Mouse (Mus musculus) urinary bladder, postnatal 4 days (tissue): Measurements from ENCODE around the gene Rfc4.
A peak's percentile ranks its signal among the peaks of the same experiment; 100 is the strongest.

Experiments
- DNase-seq, 2 experiments: peaks; one replicate each; pipeline ENCODE4 v3.0.0; 2021 to 2022; ENCODE audit warnings: low spot score in 2 of 2

Rfc4 gene

GRCm38 (mm10) chr16:23127673-23128375 lies at the start of gene Rfc4:
Gene Rfc4, minus strand, starts transcription at chr16:23127737.
- DNase-seq: peak; percentile 88 to 90

- no peak for DNase-seq
Observed at GRCm38 (mm10) chr16:23175956-23176355, 48.4 kb upstream of the Rfc4 start.

- DNase-seq: no peak
Observed at GRCm38 (mm10) chr16:23174855-23175254, 47.3 kb upstream of the Rfc4 start.

- no peak for DNase-seq
Observed at GRCm38 (mm10) chr16:23173904-23174303, 46.4 kb upstream of the Rfc4 start.

GRCm38 (mm10) chr16:23170813-23171212 lies 43.3 kb upstream of the Rfc4 start:
- DNase-seq: no peak

- no peak for DNase-seq
Observed at GRCm38 (mm10) chr16:23167079-23167478, 39.5 kb upstream of the Rfc4 start.

- DNase-seq: no peak
Observed at GRCm38 (mm10) chr16:23166646-23167045, 39.1 kb upstream of the Rfc4 start.

GRCm38 (mm10) chr16:23165441-23165840 lies 37.9 kb upstream of the Rfc4 start:
- DNase-seq: no peak

GRCm38 (mm10) chr16:23164443-23164842 lies 36.9 kb upstream of the Rfc4 start:
- DNase-seq: no peak

GRCm38 (mm10) chr16:23162116-23162515 lies 34.6 kb upstream of the Rfc4 start:
- DNase-seq: no peak

- DNase-seq: no peak
Observed at GRCm38 (mm10) chr16:23159749-23160148, 32.2 kb upstream of the Rfc4 start.

GRCm38 (mm10) chr16:23158957-23159356 lies 31.4 kb upstream of the Rfc4 start:
- DNase-seq: no peak

- DNase-seq: no peak
Observed at GRCm38 (mm10) chr16:23158292-23158691, 30.8 kb upstream of the Rfc4 start.

GRCm38 (mm10) chr16:23157013-23157412 lies 29.5 kb upstream of the Rfc4 start:
- no peak for DNase-seq

- DNase-seq: no peak
Observed at GRCm38 (mm10) chr16:23154261-23154660, 26.7 kb upstream of the Rfc4 start.

- no peak for DNase-seq
Observed at GRCm38 (mm10) chr16:23151423-23151822, 23.9 kb upstream of the Rfc4 start.

GRCm38 (mm10) chr16:23149396-23149795 lies 21.9 kb upstream of the Rfc4 start:
- DNase-seq: no peak

- no peak for DNase-seq
Observed at GRCm38 (mm10) chr16:23148936-23149335, 21.4 kb upstream of the Rfc4 start.

GRCm38 (mm10) chr16:23146280-23146679 lies 18.7 kb upstream of the Rfc4 start, which contains the start of gene Adipoq:
Gene Adipoq, plus strand, starts transcription at chr16:23146536.
- DNase-seq: no peak

GRCm38 (mm10) chr16:23145211-23145610 lies 17.7 kb upstream of the Rfc4 start:
- no peak for DNase-seq

GRCm38 (mm10) chr16:23144326-23144725 lies 16.8 kb upstream of the Rfc4 start:
- DNase-seq: no peak

GRCm38 (mm10) chr16:23140911-23141310 lies 13.4 kb upstream of the Rfc4 start:
- no peak for DNase-seq

- DNase-seq: no peak
Observed at GRCm38 (mm10) chr16:23136406-23136970, 9.0 kb upstream of the Rfc4 start.
